Mouse (Mus musculus) embryonic facial prominence, embryonic 13.5 days (tissue): Measurements from ENCODE around the gene Prdm4. TPM values are rescaled to one million over a fixed set of nuclear protein-coding genes. Genes with fewer than 3 reads are reported as not detected.
A peak's percentile ranks its signal among the peaks of the same experiment; 100 is the strongest.

ENCODE experiments used
- ATAC-seq: fragments of 200-750 bp; cut with Nextera tagmentation; 2 replicates; pipeline ENCODE4 v1.8.0; 2017; ENCODE audit warnings: low read depth; ENCODE audit not compliant: insufficient number of reproducible peaks, insufficient read depth, low FRiP score, low TSS enrichment
- H3K27ac ChIP-seq: fragments of 300-500 bp; sonication (generic); 2 replicates; pipeline ENCODE4 v1.5.1; 2015; ENCODE audit warnings: moderate library complexity, mild to moderate bottlenecking, inconsistent platforms
- H3K27me3 ChIP-seq: fragments of 300-500 bp; sonication (generic); 2 replicates; pipeline ENCODE4 v1.6.1; 2015; ENCODE audit warnings: mild to moderate bottlenecking, inconsistent platforms
- H3K36me3 ChIP-seq: fragments of 300-500 bp; sonication (generic); 2 replicates; pipeline ENCODE4 v1.6.1; 2015; ENCODE audit warnings: mild to moderate bottlenecking, inconsistent platforms
- H3K4me1 ChIP-seq: fragments of 300-500 bp; sonication (generic); 2 replicates; pipeline ENCODE4 v1.6.1; 2015; ENCODE audit warnings: inconsistent platforms
- H3K4me2 ChIP-seq: fragments of 300-500 bp; sonication (generic); 2 replicates; pipeline ENCODE4 v1.6.1; 2015; ENCODE audit warnings: moderate library complexity, mild to moderate bottlenecking, inconsistent platforms
- H3K4me3 ChIP-seq: fragments of 300-500 bp; sonication (generic); 2 replicates; pipeline ENCODE4 v1.5.1; 2015; ENCODE audit warnings: mild to moderate bottlenecking, inconsistent platforms
- H3K9ac ChIP-seq: fragments of 300-500 bp; sonication (generic); 2 replicates; pipeline ENCODE4 v1.6.1; 2015; ENCODE audit warnings: mild to moderate bottlenecking, inconsistent platforms
- H3K9me3 ChIP-seq: fragments of 300-500 bp; sonication (generic); 2 replicates; pipeline ENCODE4 v1.6.1; 2016; ENCODE audit warnings: inconsistent platforms
- WGBS: fragments of 180-500 bp; shearing (Covaris S2); methylation state at CpG from one replicate; pipeline ENCODE4 v1.1.7; 2015; ENCODE audit warnings: mixed read lengths; 5-methylcytosine and 5-hydroxymethylcytosine counted together
- polyA plus RNA-seq: library from polyadenylated mRNA; unstranded; fragments of >200 nt; fragmentation: Nextera tagmentation; extraction: Ambion mirVana; gene quantifications from 2 replicates; pipeline ENCODE4 v1.2.1, GENCODE M21; 2015

Prdm4 gene
- polyA plus RNA-seq, 1 experiment from 2014 or later: 20.8 TPM

GRCm38 (mm10) chr10:85936280-85936965, 19.5 kb upstream of the Prdm4 start:
- Histone ChIP-seq H3K36me3 (peaks cover 59% of the 10 kb centered on the region), H3K4me2 (no peak overlapping the region), H3K4me1 (no peaks in the 10 kb centered on the region), H3K4me3 (no peak overlapping the region), H3K9me3 (peaks cover 6% of the 10 kb centered on the region; the same call in 1 of the 2 replicates), H3K9ac (no peak overlapping the region), H3K27me3 (no peaks in the 10 kb centered on the region), H3K27ac (no peak overlapping the region)
- ATAC-seq: no peak
- WGBS: 93% methylated on average over 6 of the region's 6 CpGs

DNA sequence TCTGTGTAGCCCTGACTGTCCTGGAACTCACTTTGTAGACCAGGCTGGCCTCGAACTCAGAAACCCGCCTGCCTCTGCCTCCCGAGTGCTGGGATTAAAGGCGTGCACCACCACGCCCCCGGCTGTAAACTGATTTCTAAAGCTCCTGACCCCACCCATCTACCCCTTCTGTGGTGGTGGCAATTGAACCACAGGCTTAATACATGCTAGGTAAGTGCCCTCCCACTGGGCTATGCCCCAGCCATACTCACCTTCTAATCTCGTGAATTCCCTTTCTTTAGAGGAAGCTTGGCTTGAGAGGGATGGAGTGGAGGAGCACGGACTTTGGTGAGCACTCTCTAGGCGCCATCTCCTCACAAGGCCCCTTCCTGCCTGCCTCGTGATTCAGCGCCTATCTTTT, 13.0 kb upstream of the Prdm4 start:
- H3K4me3 ChIP-seq: no peak overlapping the region
- no peaks in the 10 kb centered on the region for H3K9me3 ChIP-seq
- no peak for ATAC-seq
- no peak overlapping the region for H3K9ac ChIP-seq
- no peak overlapping the region for H3K4me2 ChIP-seq
- H3K36me3 ChIP-seq: no peaks in the 10 kb centered on the region
- peaks cover 44% of the 10 kb centered on the region for H3K27me3 ChIP-seq
- H3K4me1 ChIP-seq: peaks cover 14% of the 10 kb centered on the region
- H3K27ac ChIP-seq: no peak overlapping the region
- 90% methylated on average over 11 of the region's 11 CpGs for WGBS

GRCm38 (mm10) chr10:85929208-85929591, 12.3 kb upstream of the Prdm4 start:
- Histone ChIP-seq H3K36me3 (no peaks in the 10 kb centered on the region), H3K27me3 (peaks cover 44% of the 10 kb centered on the region), H3K4me2 (peak overlapping the region; percentile 99), H3K4me3 (peak overlapping the region; percentile 58; the same call in 1 of the 2 replicates), H3K9ac (no peak overlapping the region), H3K9me3 (no peaks in the 10 kb centered on the region), H3K4me1 (peaks cover 14% of the 10 kb centered on the region), H3K27ac (no peak overlapping the region)
- ATAC-seq: no peak
- 55% methylated on average over 11 of the region's 11 CpGs for WGBS

- ATAC-seq: 0 out of 2 replicates have a peak, but pooled peaks have one; percentile 10
- WGBS: 1% methylated on average over 63 of the region's 63 CpGs
- Histone ChIP-seq H3K9me3 (no peaks in the 10 kb centered on the region), H3K9ac (peak overlapping the region; percentile 61), H3K27me3 (peaks cover 44% of the 10 kb centered on the region), H3K27ac (no peak overlapping the region; the same call in 1 of the 2 replicates), H3K4me3 (peak overlapping the region; percentile 58), H3K4me2 (peak overlapping the region; percentile 99), H3K4me1 (peaks cover 14% of the 10 kb centered on the region), H3K36me3 (no peaks in the 10 kb centered on the region)
Observed at GRCm38 (mm10) chr10:85928499-85929207, 11.7 kb upstream of the Prdm4 start.

DNA sequence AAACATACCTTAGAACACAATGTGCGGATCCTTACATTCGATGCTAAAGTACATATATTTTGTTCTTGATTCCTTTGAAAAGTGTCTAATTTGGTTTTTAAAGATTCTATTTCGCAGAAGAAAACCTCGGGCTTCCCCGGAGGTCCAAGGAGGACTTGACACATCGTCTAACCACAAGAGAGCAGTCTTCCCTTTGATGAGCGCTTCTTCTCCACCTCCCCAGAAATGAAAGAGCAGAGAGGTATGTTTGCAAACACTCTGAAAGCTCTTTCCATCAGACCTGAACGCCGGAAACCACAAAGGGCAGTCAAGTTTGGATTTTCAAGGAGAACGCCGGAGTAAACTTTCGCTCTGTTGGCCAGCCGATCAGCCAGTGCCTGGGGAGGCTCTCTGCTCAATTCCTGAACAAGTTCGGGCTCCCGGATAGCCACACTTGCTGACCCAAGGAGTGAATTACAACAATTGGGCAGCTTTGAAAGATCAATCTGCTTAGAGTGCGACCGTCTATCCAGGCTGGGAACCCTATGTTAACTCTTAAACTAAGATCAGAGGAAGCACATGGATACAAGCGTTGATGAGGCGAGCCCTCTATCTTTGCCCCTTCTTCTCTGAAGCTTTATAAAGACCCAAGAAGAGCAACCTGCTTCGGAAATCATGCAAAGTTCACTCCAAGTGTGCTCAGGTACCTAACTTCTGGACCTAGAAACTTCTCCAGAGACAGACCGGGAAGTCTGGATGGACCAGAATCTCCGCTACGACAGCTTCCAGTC, 10.9 kb upstream of the Prdm4 start, which contains the start of gene Ascl4:
Gene Ascl4 (plus strand): TSS at position 6 of the 770 bp plus-strand sequence.
- no peak within 1 kb of the TSS; the same call in 1 of the 2 replicates for H3K27ac ChIP-seq
- WGBS: 2% methylated on average over 23 of the region's 23 CpGs
- no peaks in the 10 kb centered on the region for H3K36me3 ChIP-seq
- H3K4me2 ChIP-seq: peak within 1 kb of the TSS; percentile 99
- peak within 1 kb of the TSS; percentile 61 for H3K9ac ChIP-seq
- peaks cover 14% of the 10 kb centered on the region for H3K4me1 ChIP-seq
- ATAC-seq: no peak
- H3K4me3 ChIP-seq: peak within 1 kb of the TSS; percentile 58
- peaks cover 44% of the 10 kb centered on the region for H3K27me3 ChIP-seq
- H3K9me3 ChIP-seq: no peaks in the 10 kb centered on the region

GRCm38 (mm10) chr10:85879886-85880486, 37.0 kb downstream of the Prdm4 start:
- Histone ChIP-seq H3K4me1 (no peaks in the 10 kb centered on the region), H3K9me3 (no peaks in the 10 kb centered on the region), H3K36me3 (peaks cover 96% of the 10 kb centered on the region), H3K27me3 (no peaks in the 10 kb centered on the region), H3K4me3 (no peak overlapping the region), H3K27ac (no peak overlapping the region), H3K9ac (no peak overlapping the region), H3K4me2 (no peak overlapping the region)
- ATAC-seq: no peak
- 92% methylated on average over 8 of the region's 8 CpGs for WGBS

GRCm38 (mm10) chr10:85875812-85876211, 41.1 kb downstream of the Prdm4 start:
- no peak overlapping the region for H3K4me2 ChIP-seq
- H3K4me3 ChIP-seq: no peak overlapping the region
- no peak overlapping the region for H3K27ac ChIP-seq
- H3K36me3 ChIP-seq: peaks cover 65% of the 10 kb centered on the region
- no peaks in the 10 kb centered on the region for H3K9me3 ChIP-seq
- H3K4me1 ChIP-seq: peaks cover 13% of the 10 kb centered on the region
- ATAC-seq: no peak
- no peaks in the 10 kb centered on the region for H3K27me3 ChIP-seq
- no peak overlapping the region for H3K9ac ChIP-seq
- WGBS: 77% methylated on average over 5 of the region's 5 CpGs

DNA sequence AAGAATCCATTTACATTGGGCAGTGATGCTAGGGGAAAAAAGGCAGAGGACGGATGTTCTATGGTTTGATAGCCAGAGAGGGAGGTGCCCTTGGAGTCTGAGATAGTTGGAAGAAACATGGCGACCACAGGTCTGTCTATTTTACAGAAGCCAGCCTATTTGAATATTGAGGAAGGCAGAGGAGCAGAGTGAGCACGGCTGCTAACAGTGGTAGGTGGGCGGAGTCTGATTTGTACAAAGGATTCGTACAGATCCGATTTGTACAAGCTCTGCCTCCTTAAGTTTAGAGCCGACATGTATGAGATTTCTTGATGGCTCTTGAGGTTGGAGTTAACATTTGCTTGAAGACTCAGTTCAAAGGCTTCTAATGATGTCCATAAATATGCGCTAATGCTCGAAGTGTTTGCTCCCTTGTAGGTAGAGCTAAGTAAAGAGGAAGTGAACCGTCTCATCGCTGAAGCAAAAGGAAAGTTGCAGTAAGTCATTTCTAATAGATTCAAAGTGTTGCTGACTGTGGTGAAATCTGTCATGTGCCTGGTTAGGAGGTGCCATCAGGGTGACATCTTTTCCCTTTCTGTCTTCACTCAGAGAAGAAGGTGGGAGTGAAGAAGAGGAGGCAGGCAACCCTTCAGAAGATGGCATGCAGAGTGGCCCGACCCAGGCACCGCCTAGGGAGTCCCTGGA, 42.9 kb downstream of the Prdm4 start:
- peaks cover 48% of the 10 kb centered on the region for H3K36me3 ChIP-seq
- H3K9ac ChIP-seq: no peak overlapping the region
- H3K9me3 ChIP-seq: no peaks in the 10 kb centered on the region
- no peak overlapping the region for H3K27ac ChIP-seq
- H3K4me2 ChIP-seq: no peak overlapping the region
- H3K4me3 ChIP-seq: no peak overlapping the region
- ATAC-seq: no peak
- peaks cover 13% of the 10 kb centered on the region for H3K4me1 ChIP-seq
- WGBS: 90% methylated on average over 13 of the region's 13 CpGs
- H3K27me3 ChIP-seq: no peaks in the 10 kb centered on the region

- no peaks in the 10 kb centered on the region for H3K27me3 ChIP-seq
- peak overlapping the region; percentile 99 for H3K4me3 ChIP-seq
- H3K4me1 ChIP-seq: peaks cover 13% of the 10 kb centered on the region
- H3K9me3 ChIP-seq: no peaks in the 10 kb centered on the region
- H3K4me2 ChIP-seq: peak overlapping the region; percentile 79
- peaks cover 33% of the 10 kb centered on the region for H3K36me3 ChIP-seq
- no peak for ATAC-seq
- WGBS: 4% methylated on average over 5 of the region's 5 CpGs
- no peak overlapping the region; the same call in 1 of the 2 replicates for H3K27ac ChIP-seq
- H3K9ac ChIP-seq: peak overlapping the region; percentile 93
Observed at GRCm38 (mm10) chr10:85872479-85872773, 44.5 kb downstream of the Prdm4 start.

DNA sequence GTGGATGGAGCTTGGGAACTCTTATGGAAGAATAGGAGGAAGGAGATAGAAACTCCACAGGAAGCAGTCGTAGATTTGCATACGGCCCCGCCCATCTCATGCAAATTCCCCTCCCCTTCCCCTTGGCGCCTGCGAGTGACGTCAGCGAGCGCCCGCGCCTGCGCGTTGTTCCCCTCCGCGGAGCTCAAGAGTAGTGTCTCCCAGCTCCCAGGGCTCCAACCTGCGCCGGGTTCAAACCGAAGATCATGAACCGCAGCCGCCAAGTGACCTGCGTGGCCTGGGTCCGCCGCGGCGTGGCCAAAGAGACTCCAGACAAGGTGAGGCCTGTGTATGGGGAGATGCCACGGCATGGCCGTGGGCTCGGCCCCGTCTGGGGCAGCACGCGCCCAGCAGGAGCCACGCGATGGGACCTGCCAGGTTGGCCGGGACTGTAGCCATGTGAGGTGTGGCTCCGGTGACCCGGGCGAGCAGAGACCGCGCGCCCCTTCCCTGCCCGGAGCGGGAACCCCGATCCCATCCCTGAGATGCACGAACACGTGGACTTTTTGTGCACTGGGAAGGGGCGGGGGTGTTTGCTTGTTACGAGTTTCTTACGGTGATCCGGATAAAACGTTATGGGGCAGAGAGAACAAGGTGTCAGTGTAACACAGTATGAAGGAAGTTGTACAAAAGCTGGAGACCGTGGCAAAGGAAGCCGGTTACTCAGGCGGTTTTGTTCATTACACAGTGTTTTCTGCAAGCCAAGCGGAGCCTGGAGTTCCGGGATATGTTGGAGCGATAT, 45.1 kb downstream of the Prdm4 start:
- peaks cover 28% of the 10 kb centered on the region for H3K36me3 ChIP-seq
- peaks cover 13% of the 10 kb centered on the region for H3K4me1 ChIP-seq
- H3K9ac ChIP-seq: peak overlapping the region; percentile 93
- H3K4me2 ChIP-seq: peak overlapping the region; percentile 79
- H3K27me3 ChIP-seq: no peaks in the 10 kb centered on the region
- H3K9me3 ChIP-seq: no peaks in the 10 kb centered on the region
- H3K4me3 ChIP-seq: peak overlapping the region; percentile 99
- H3K27ac ChIP-seq: peak overlapping the region; percentile 57
- under 1% methylated on average over 55 of the region's 55 CpGs for WGBS
- ATAC-seq: peak; percentile 88
